Mouse (Mus musculus): ENCODE measurements around the gene Cerkl.

Gene Cerkl

DNA sequence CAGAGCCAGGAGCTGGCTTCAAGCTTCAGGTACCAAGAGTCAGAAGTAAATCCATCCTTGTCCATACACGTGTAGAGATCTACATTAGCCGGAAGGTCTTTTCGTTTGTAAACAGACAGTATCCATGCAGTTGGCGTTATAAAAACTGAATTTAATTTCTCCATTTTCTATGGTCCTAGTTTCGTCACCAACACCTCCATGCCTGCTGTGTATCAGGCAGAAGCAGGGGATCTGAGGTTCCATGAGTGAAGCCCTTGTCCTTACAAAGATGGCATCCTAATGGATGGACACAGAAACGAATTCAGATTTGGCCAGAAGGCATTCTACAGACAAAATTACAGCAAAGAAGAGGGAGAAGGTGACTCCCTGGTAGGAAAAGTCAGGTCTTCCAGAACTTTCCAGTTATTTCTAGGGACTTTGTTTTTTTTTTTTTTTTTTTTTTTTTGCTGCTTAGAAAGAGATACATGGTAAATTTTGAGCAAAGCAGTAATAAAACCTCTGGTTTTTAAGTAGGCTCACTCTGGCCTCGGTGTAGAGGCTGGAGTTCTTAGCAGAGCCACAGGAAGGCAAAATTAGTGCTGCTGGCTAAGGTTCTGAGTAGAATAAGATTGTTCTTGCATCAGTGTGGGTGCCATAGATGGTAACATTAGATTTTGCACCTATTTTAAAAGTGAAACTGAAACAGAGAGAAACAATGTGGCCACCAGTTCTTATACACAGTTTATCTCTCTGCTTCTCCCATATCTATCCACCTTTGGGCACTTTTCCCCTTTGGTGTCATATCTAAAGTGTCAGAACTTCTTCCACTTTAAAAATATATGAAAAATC, 85.0 kb downstream of the Cerkl start:
- no peak for DNase-seq

GRCm38 (mm10) chr2:79370711-79371312, 85.8 kb downstream of the Cerkl start:
- no peak for DNase-seq

DNA sequence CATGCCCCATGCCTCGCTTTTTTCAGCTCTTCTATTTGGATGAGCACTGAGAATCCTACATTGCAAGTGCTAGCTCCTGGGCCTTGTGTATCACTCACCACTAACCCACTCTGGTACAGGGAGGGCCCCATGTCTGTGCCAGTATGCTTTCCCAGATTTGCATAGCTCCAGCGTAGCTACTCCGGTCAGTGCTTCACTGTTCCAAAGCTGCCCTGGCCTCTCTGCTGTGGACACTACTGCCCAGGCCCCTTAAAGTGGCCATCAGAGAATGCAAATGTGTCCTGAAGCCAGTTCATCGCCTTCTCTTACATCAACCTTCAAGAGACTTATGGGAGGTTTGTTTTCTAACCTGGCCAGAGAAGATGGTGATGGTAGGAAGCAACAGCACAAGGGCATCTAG, 86.7 kb downstream of the Cerkl start:
- no peak for DNase-seq

DNA sequence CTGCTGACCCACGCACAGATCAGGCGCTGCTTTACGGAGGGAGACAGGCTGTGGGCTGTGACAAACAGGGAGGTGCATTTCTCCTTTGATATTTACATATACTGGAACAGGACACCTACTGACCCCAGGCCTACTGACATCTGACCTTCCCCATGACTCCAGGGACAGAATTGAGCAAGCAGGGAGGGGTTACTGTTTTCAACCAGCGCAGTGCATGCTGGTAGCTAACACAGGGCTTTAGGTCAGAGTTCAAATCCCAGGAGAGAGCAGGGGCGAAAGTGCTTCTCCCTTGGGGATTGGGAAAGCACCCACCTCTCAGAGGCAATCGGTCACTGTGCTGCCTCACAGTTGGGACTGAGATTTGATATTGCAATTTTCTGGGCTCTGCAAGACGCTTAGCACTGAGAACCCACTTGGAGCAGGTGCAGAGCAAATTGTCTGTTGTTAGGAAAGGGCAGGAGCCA, 87.5 kb downstream of the Cerkl start:
- DNase-seq, result no peak

GRCm38 (mm10) chr2:79368661-79369060, 87.9 kb downstream of the Cerkl start:
- DNase-seq, result no peak

GRCm38 (mm10) chr2:79367451-79368450, 88.8 kb downstream of the Cerkl start:
- no peak for DNase-seq

DNA sequence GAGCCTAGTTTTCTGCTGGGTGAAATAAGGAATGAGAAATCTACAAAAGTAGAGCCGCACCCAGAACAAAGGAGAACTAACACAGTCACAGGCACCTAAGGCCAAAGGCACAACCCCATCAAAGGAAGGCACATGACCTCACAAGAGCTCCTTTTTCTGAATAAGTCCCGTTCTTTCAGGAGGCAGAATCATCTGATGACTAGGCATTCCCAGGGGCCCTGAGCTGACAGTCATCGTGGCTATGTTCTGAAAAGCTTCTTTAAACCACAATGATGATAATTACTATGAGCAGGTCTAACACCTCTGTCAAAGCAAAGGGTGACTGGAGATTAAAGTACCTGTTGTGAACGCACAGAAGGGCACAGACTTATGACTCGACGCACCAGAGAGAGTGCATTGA, 92.7 kb downstream of the Cerkl start:
- no peak for DNase-seq

DNA sequence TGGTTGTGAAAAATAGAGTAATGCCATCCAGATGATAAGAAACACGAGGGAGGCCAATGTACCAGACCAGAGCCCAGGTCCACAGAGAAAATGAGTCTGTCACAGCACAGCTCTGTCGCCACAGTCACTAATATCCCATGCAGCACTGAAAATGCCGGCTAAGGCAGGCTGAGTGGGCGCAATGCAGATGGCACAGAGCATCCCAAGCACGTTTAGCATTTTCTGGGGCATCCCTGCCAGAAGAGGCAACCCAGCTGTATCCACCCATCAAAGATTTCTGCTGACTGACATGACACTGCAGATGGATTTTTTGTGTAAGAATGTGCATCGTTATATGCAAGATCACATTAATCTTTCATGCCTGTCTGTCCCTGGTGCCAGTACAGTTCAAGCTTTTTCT, 94.6 kb downstream of the Cerkl start:
- DNase-seq, result peak; percentile 39

DNA sequence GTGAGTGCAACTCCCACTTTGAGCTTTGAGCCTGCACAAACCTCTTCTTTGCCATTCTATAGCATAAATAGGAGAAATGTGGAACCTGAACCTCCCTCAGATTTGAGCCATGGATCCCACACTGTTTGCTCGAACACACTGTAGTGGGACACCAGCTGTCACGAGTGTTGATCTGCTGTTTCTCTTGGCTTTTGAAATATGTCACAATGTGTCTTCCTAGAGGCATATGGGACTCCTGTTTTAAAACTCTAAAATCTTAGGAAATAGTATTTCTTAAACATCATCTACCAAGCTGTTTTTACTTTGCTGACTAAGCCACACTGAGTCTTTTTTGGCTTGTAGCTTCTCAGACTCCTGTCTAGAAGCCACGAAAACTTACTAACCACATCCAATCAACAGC, 98.8 kb downstream of the Cerkl start:
- DNase-seq, result no peak

GRCm38 (mm10) chr2:79354773-79355172, 101.8 kb downstream of the Cerkl start:
- DNase-seq, result peak; percentile 12

DNA sequence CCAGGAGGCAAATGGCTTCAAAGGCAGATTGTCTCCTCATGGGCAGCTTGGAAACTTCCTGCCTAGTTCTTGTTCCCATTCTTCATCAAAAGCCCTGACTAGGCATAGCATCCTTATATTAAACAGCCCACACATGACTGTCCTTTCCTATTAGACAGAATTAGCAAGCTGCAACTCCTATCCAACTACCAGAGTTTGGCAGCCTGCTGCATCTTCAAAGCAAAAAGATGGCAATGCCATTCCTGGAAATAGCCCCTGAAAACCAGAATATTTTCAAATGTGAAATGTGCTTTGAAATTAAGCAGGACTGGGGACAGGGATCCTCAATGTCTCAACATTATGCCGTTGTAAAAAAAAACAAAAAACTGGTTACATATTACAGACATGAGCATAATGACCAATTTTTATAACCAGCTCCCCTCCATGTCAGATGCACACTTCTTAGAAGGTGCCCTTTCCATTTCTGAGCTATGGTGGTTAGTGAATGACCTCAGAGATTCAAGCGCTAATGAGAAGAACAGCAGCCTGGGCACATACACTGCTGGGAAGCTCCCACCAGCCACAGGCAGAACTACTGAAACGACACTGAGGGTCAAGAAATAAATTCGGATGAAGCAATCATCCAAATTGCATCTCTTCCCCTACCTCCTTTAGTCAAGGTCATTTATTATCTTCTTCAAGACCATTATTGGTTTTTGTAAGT, 104.3 kb downstream of the Cerkl start:
- no peak for DNase-seq

- DNase-seq, result no peak
Measured at GRCm38 (mm10) chr2:79351179-79352099, 105.1 kb downstream of the Cerkl start.

GRCm38 (mm10) chr2:79343115-79343514, 113.5 kb downstream of the Cerkl start:
- no peak for DNase-seq

GRCm38 (mm10) chr2:79339003-79339402, 117.6 kb downstream of the Cerkl start:
- no peak for DNase-seq

DNA sequence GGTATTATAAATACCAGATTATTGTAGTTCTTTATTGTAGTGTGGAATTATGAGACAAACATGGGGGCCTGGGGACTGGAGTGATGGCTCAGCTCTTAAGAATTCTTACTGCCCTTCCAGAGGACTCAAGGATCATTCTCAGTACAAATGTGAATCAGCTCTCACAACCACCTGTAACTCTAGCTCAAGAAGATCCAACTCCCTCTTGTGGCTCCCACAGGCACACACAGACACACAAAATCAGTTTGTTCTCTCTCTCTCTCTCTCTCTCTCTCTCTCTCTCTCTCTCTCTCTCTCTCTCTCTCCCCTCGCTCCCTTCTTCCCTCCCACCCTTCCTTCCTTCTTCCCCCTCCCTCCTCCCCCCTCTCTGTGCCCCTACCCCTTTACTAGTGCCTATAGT, 120.4 kb downstream of the Cerkl start:
- no peak for DNase-seq

DNA sequence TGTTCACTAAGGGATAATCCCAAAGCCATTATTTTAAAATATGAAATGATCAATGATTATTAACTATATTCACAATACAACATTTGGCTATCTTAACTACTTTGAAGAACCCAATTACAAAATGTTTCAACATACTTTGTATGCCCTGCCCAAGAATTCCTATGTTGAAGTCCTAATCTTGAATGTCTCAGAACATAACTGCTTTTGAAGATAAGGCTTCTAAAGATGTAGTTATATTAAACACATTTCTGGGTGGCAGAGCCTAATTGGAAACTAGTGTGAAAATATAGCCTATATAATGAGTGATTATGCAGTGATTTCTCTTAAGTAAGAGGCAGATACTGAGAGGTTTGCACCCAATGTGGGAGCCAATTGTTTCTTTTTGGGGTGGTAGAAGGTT, 121.9 kb downstream of the Cerkl start:
- no peak for DNase-seq

GRCm38 (mm10) chr2:79328079-79328478, 128.5 kb downstream of the Cerkl start:
- no peak for DNase-seq

- DNase-seq, result no peak
Measured at GRCm38 (mm10) chr2:79316182-79316880, 140.3 kb downstream of the Cerkl start.

DNA sequence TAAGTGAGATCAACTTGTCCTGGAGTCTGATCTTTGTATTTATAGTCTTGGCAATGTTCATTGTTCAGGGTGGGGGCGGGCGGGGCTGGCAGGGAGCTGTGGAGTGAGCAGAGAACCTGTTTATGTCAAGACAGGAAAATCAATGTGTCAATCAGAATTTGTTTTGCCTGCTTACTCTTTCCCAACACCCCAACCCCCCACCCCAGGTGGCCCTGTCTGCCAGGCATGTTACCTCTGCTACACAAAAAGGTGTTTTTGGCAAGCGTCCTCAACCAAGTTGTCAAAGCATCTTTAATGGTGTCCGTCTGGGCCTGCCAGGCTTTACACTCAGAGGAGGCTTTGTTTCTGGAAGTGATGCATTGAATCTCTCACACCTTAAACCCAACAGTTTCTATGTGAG, 141.5 kb downstream of the Cerkl start:
- DNase-seq, result no peak

DNA sequence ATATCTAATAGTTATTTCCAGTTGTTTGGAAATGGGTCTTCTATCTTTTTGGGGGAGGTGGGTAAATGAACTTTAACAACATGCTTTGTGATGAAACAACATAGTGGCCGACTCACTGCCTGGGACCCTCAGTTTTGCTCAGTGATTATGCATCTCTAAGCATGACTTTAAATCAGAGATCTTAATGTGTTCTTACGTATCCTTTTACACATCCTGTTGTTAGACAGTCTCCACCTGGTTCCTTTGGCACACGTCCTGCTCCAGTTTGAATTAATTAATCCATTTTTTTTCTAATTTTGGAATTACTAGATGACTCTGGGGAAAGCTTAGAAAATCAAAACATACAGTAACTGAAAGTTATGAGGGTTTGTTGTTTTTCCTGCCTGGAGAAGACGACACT, 144.1 kb downstream of the Cerkl start:
- no peak for DNase-seq
